Mouse (Mus musculus): ENCODE results near the gene Gna12. TPM values are rescaled to one million over a fixed set of nuclear protein-coding genes. Genes with fewer than 3 reads are reported as not detected.

The Gna12 gene
- polyA plus RNA-seq, 1 experiment from 2014 or later, result 31.1 TPM

GRCm38 (mm10) chr5:140720773-140721172, 109.5 kb downstream of the Gna12 start:
- H3K9ac ChIP-seq (ENCODE audit: low read depth, low read length), result no peak overlapping the region
- ATAC-seq (replicated peaks; ENCODE audit: low FRiP score), result no peak
- 66% methylated on average over 7 of the region's 7 CpGs for WGBS

GRCm38 (mm10) chr5:140711040-140711439, 119.2 kb downstream of the Gna12 start:
- Histone ChIP-seq H3K4me2 (no peak overlapping the region), H3K27me3 (replicated peaks; ENCODE audit: control insufficient read depth, insufficient read depth, low read length) (no peaks in the 10 kb centered on the region), H3K4me1 (replicated peaks; ENCODE audit: control insufficient read depth, insufficient read depth, low read length) (peaks cover under 1% of the 10 kb centered on the region; the same call in 1 of the 2 replicates), H3K4me3 (ENCODE audit: low read depth, low read length) (no peak overlapping the region), H3K36me3 (ENCODE audit: control insufficient read depth, insufficient read depth, low read length) (peaks cover 32% of the 10 kb centered on the region), H3K27ac (ENCODE audit: low read depth, low read length) (no peak overlapping the region), H3K9ac (ENCODE audit: low read depth, low read length) (no peak overlapping the region), H3K9me3 (ENCODE audit: control insufficient read depth, low read length) (no peaks in the 10 kb centered on the region)
- 85% methylated on average over 5 of the region's 5 CpGs for WGBS
- no peak for DNase-seq (ENCODE audit: low spot score)
- no peak for ATAC-seq (replicated peaks; ENCODE audit: low FRiP score)

More at GRCm38 (mm10) chr5:140720773-140721172, 109.5 kb downstream of the Gna12 start:
- H3K27ac ChIP-seq (ENCODE audit: low read depth, low read length), result no peak overlapping the region
- H3K4me2 ChIP-seq, result no peak overlapping the region
- H3K36me3 ChIP-seq (ENCODE audit: control insufficient read depth, insufficient read depth, low read length), result peaks cover 22% of the 10 kb centered on the region
- no peak overlapping the region for H3K4me3 ChIP-seq (ENCODE audit: low read depth, low read length)
- DNase-seq (ENCODE audit: low spot score), result no peak
- H3K4me1 ChIP-seq (replicated peaks; ENCODE audit: control insufficient read depth, insufficient read depth, low read length), result peaks cover 3% of the 10 kb centered on the region; the same call in 1 of the 2 replicates
- H3K27me3 ChIP-seq (replicated peaks; ENCODE audit: control insufficient read depth, insufficient read depth, low read length), result no peaks in the 10 kb centered on the region; the same call in 1 of the 2 replicates
- no peaks in the 10 kb centered on the region for H3K9me3 ChIP-seq (ENCODE audit: control insufficient read depth, low read length)

GRCm38 (mm10) chr5:140710315-140710714, 119.9 kb downstream of the Gna12 start:
- Histone ChIP-seq H3K9me3 (ENCODE audit: control insufficient read depth, low read length) (no peaks in the 10 kb centered on the region), H3K9ac (ENCODE audit: low read depth, low read length) (no peak overlapping the region), H3K36me3 (ENCODE audit: control insufficient read depth, insufficient read depth, low read length) (peaks cover 31% of the 10 kb centered on the region), H3K27me3 (replicated peaks; ENCODE audit: control insufficient read depth, insufficient read depth, low read length) (no peaks in the 10 kb centered on the region), H3K4me1 (replicated peaks; ENCODE audit: control insufficient read depth, insufficient read depth, low read length) (peaks cover 6% of the 10 kb centered on the region), H3K27ac (ENCODE audit: low read depth, low read length) (no peak overlapping the region), H3K4me3 (ENCODE audit: low read depth, low read length) (no peak overlapping the region), H3K4me2 (no peak overlapping the region)
- ATAC-seq (replicated peaks; ENCODE audit: low FRiP score) (no peak), DNase-seq (ENCODE audit: low spot score) (no peak)
- WGBS, result 90% methylated on average over 6 of the region's 6 CpGs

Other genes with a start within 250 kb of the Gna12 start
- 10.6 and 11.0 TPM in 2 replicates for gene Lfng, start 223.1 kb downstream of the Gna12 start, polyA plus RNA-seq (2014; fragmentation: Nextera tagmentation; extraction: Ambion mirVana)
- gene Ttyh3, start 181.4 kb downstream of the Gna12 start, polyA plus RNA-seq (2014; fragmentation: Nextera tagmentation; extraction: Ambion mirVana), result 24.3 and 26.5 TPM in 2 replicates
- gene Iqce, start 128.1 kb downstream of the Gna12 start, polyA plus RNA-seq (2014; fragmentation: Nextera tagmentation; extraction: Ambion mirVana), result 13.2 and 14.4 TPM in 2 replicates
- 16.9 and 18.7 TPM in 2 replicates for gene Brat1, start 125.4 kb downstream of the Gna12 start, polyA plus RNA-seq (2014; fragmentation: Nextera tagmentation; extraction: Ambion mirVana)
- gene Amz1, start 106.3 kb downstream of the Gna12 start, polyA plus RNA-seq (2014; fragmentation: Nextera tagmentation; extraction: Ambion mirVana), result 1.2 and 2.0 TPM in 2 replicates
- gene Card11, start 170.2 kb upstream of the Gna12 start, polyA plus RNA-seq (2014; fragmentation: Nextera tagmentation; extraction: Ambion mirVana), result 0.22 and 0.29 TPM in 2 replicates

Measured in liver, embryonic 11.5 days (tissue).